Mouse (Mus musculus) adrenal gland, postnatal 36 days (tissue): Measurements from ENCODE around the gene Cfap44. TPM values are rescaled to one million over a fixed set of nuclear protein-coding genes. Genes with fewer than 3 reads are reported as not detected.

ENCODE experiments used
- DNase-seq, 2 experiments: peaks; one replicate each; pipeline ENCODE4 v3.0.0; 2021; ENCODE audit warnings: mixed read lengths in 1 of 2
- total RNA-seq, 2 experiments: library from RNA; stranded (reverse); gene quantifications; 2 replicates each; pipeline ENCODE4 v1.2.3; 2021

Cfap44 gene
- total RNA-seq, 2 experiments from 2014 or later = 0.26 to 1.3 TPM

DNA sequence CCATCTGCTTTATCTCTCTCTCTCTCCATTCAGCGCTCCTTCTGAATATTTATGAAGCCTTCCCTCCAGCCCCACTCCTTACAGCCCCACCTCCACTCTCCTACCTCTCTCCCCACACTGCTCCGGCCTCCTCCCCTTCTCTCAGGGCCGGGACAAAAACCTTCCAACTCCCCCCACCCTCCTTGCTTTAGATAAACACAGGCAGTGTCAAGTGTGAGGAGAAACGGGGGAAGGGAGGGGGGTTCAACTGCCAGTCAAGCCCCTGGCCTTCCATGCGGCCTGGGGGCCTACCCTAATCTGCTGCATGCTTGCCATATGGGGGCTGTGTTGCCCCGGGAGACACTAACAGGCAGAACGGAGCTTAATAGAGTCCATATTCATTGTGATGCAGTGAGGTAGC lies 136.2 kb downstream of the Cfap44 start:
- no peak for DNase-seq

DNA sequence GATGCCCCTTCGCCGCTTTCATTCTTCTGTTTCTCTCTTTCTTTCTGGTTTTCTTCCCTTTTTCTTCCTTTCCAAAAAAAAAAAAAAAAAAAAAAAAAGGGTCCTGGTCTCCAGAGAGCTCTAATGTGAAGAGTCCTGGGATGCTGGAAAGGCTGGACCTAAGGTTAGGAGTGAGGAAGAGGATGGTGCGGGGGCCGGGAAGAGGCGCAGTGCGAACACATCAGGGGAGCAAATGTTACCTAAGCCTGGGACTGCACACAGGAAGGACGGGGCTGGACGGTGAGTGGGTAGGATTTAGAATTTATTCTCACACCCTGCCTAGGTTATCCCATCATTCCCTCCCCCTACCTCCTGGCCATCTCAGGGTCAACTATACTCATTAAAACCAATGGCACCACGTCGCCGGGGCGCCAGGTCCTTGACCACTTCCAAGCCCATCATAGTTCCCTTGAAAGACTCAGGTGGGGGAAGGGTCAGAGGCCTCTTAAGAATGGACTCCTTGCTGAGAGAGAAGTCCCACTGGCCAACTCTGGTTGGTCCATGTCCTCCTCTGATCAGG lies 136.7 kb downstream of the Cfap44 start:
- no peak for DNase-seq

Other genes with a start within 250 kb of the Cfap44 start
- gene Usf3, start 221.6 kb upstream of the Cfap44 start, total RNA-seq = 10 to 100 TPM; 22.9 to 25.6 TPM
- 1 to 10 TPM; 6.4 to 7.6 TPM for gene Sidt1, start 61.6 kb upstream of the Cfap44 start, total RNA-seq
- 10 to 100 TPM; 22.8 to 25.2 TPM for gene Spice1, start 47.7 kb upstream of the Cfap44 start, total RNA-seq
- 10 to 100 TPM; 42.4 to 82.2 TPM for gene Boc, start 164.1 kb downstream of the Cfap44 start, total RNA-seq